Mouse (Mus musculus): Measurements from ENCODE around the gene Dennd1b. TPM values are rescaled to one million over a fixed set of nuclear protein-coding genes. Genes with fewer than 3 reads are reported as not detected.

Dennd1b gene
- 11.4 TPM for polyA plus RNA-seq (2017; shearing (Covaris generic))

GRCm38 (mm10) chr1:138963161-138963867, at the start of gene Dennd1b:
Gene Dennd1b (plus strand): TSS chr1:138963435.

Other genes starting within 250 kb of the Dennd1b start
- 0.11 TPM for gene Lhx9, start 114.9 kb upstream of the Dennd1b start, polyA plus RNA-seq (2017; shearing (Covaris generic))
- gene 2310009B15Rik, start 106.6 kb upstream of the Dennd1b start, polyA plus RNA-seq (2017; shearing (Covaris generic)), result 16.3 TPM